Mouse (Mus musculus) T-helper 1 cell (primary cell): Measurements from ENCODE around the gene Pwwp2b.

Source experiments
- in situ Hi-C: fragments of 300-600 bp; cut with MboI, MseI; formaldehyde crosslinking; loops from one replicate; pipeline ENCODE4 v1.15.1; 2025; ENCODE audit warnings: high pct_unique_total_duplicates

Pwwp2b gene

GRCm38 (mm10) chr7:139296552-139297100 is 48.3 kb downstream of the Pwwp2b start:
- in situ Hi-C loops: no loop called here

- in situ Hi-C loops: no loop called here
Observed at GRCm38 (mm10) chr7:139298446-139298845, 50.2 kb downstream of the Pwwp2b start.

GRCm38 (mm10) chr7:139299424-139299823 is 51.1 kb downstream of the Pwwp2b start:
- in situ Hi-C loops: no loop called here

- in situ Hi-C loops: loop anchor here (5.0 kb wide), 2 partner anchors 177 to 198 kb away; no protein-coding TSS in a partner anchor
Observed at GRCm38 (mm10) chr7:139300423-139300822, 52.1 kb downstream of the Pwwp2b start.

- in situ Hi-C loops: loop anchor here (5.0 kb wide), 2 partner anchors 176 to 199 kb away; no protein-coding TSS in a partner anchor
Observed at GRCm38 (mm10) chr7:139301505-139301904, 53.2 kb downstream of the Pwwp2b start.

GRCm38 (mm10) chr7:139302314-139302713 is 54.0 kb downstream of the Pwwp2b start:
- in situ Hi-C loops: loop anchor here (5.0 kb wide), 2 partner anchors 175 to 200 kb away; no protein-coding TSS in a partner anchor

- in situ Hi-C loops: loop anchor here (5.0 kb wide), 2 partner anchors 174 to 201 kb away; no protein-coding TSS in a partner anchor
Observed at GRCm38 (mm10) chr7:139303280-139304011, 55.2 kb downstream of the Pwwp2b start.

GRCm38 (mm10) chr7:139304322-139304721 is 56.0 kb downstream of the Pwwp2b start:
- in situ Hi-C loops: loop anchor here (5.0 kb wide), 2 partner anchors 173 to 202 kb away; no protein-coding TSS in a partner anchor

GRCm38 (mm10) chr7:139307056-139307455 is 58.8 kb downstream of the Pwwp2b start:
- in situ Hi-C loops: no loop called here

GRCm38 (mm10) chr7:139308140-139308895 is 60.0 kb downstream of the Pwwp2b start:
- in situ Hi-C loops: no loop called here

- in situ Hi-C loops: no loop called here
Observed at GRCm38 (mm10) chr7:139309106-139309505, 60.8 kb downstream of the Pwwp2b start.

- in situ Hi-C loops: loop anchor here (5.0 kb wide), 1 partner anchor 83 kb away; no protein-coding TSS in a partner anchor
Observed at GRCm38 (mm10) chr7:139310487-139310951, 62.2 kb downstream of the Pwwp2b start.

- in situ Hi-C loops: loop anchor here (5.0 kb wide), 1 partner anchor 85 kb away; no protein-coding TSS in a partner anchor
Observed at GRCm38 (mm10) chr7:139312686-139313085, 64.4 kb downstream of the Pwwp2b start.

- in situ Hi-C loops: loop anchor here (5.0 kb wide), 1 partner anchor 86 kb away; no protein-coding TSS in a partner anchor
Observed at GRCm38 (mm10) chr7:139313413-139313812, 65.1 kb downstream of the Pwwp2b start.

- in situ Hi-C loops: loop anchor here (5.0 kb wide), 1 partner anchor 87 kb away; no protein-coding TSS in a partner anchor
Observed at GRCm38 (mm10) chr7:139314716-139315115, 66.4 kb downstream of the Pwwp2b start.

- in situ Hi-C loops: no loop called here
Observed at GRCm38 (mm10) chr7:139319006-139319411, 70.7 kb downstream of the Pwwp2b start.
